Mouse (Mus musculus) myocyte (in vitro differentiated cells): Measurements from ENCODE around the gene Rpf2. TPM values are rescaled to one million over a fixed set of nuclear protein-coding genes. Genes with fewer than 3 reads are reported as not detected.

ENCODE experiments used
- H3K27me3 ChIP-seq: one replicate; pipeline ENCODE4 v1.6.1; 2011; ENCODE audit not compliant: control insufficient read depth, insufficient read depth, insufficient read length
- H3K36me3 ChIP-seq: one replicate; pipeline ENCODE4 v1.6.1; 2011; ENCODE audit not compliant: control insufficient read depth, insufficient read depth
- H3K4me2 ChIP-seq: one replicate; pipeline ENCODE4 v1.6.1; 2011; ENCODE audit warnings: low read depth, control low read depth
- H3K4me3 ChIP-seq: one replicate; pipeline ENCODE4 v1.5.1; 2011; ENCODE audit warnings: mild to moderate bottlenecking, control low read depth, moderate library complexity
- H3K79me2 ChIP-seq: one replicate; pipeline ENCODE4 v1.6.1; 2011; ENCODE audit not compliant: control insufficient read depth, insufficient read depth
- H3ac ChIP-seq: one replicate; pipeline ENCODE4 v1.6.1; 2011; ENCODE audit not compliant: control insufficient read depth, insufficient read length
- CEBPB ChIP-seq: IDR thresholded peaks from 2 replicates; pipeline ENCODE4 v1.6.1; 2011; ENCODE audit warnings: mild to moderate bottlenecking, moderate library complexity; ENCODE audit not compliant: poor library complexity, insufficient read depth, severe bottlenecking
- E2F4 ChIP-seq: IDR thresholded peaks from one replicate; pipeline ENCODE4 v1.6.1; 2011; ENCODE audit warnings: mild to moderate bottlenecking, control low read depth, moderate library complexity; ENCODE audit not compliant: insufficient read depth
- MAX ChIP-seq: IDR thresholded peaks from one replicate; pipeline ENCODE4 v1.6.1; 2011; ENCODE audit warnings: low read depth, mild to moderate bottlenecking, control low read depth
- MYOD1 ChIP-seq, 3 experiments: IDR thresholded peaks; one replicate each; pipeline ENCODE4 v1.6.1; 2011; ENCODE audit warnings: control low read depth in 2 of 3, low read depth in 2 of 3, mild to moderate bottlenecking in 2 of 3, moderate library complexity in 1 of 3; ENCODE audit not compliant: insufficient read length in 2 of 3, control insufficient read depth in 1 of 3
- MYOG ChIP-seq, 3 experiments: IDR thresholded peaks; one replicate each; pipeline ENCODE4 v1.6.1; 2011; ENCODE audit warnings: control low read depth in 2 of 3, low read depth in 2 of 3, mild to moderate bottlenecking in 2 of 3; ENCODE audit not compliant: insufficient read length in 2 of 3, control insufficient read depth in 1 of 3, insufficient read depth in 1 of 3
- POLR2A ChIP-seq: IDR thresholded peaks from one replicate; pipeline ENCODE4 v1.6.1; 2011; ENCODE audit warnings: low read depth, mild to moderate bottlenecking, control low read depth, moderate library complexity; ENCODE audit not compliant: insufficient read length
- POLR2AphosphoS2 ChIP-seq: IDR thresholded peaks from one replicate; pipeline ENCODE4 v1.6.1; 2011; ENCODE audit warnings: low read depth, control low read depth; ENCODE audit not compliant: insufficient read length
- REST ChIP-seq: IDR thresholded peaks from one replicate; pipeline ENCODE4 v1.6.1; 2011; ENCODE audit warnings: mild to moderate bottlenecking, control low read depth, moderate library complexity; ENCODE audit not compliant: insufficient read depth, insufficient read length
- SRF ChIP-seq: IDR thresholded peaks from one replicate; pipeline ENCODE4 v1.6.1; 2011; ENCODE audit warnings: low read depth; ENCODE audit not compliant: control insufficient read depth, insufficient read length
- TCF12 ChIP-seq: IDR thresholded peaks from one replicate; pipeline ENCODE4 v1.6.1; 2011; ENCODE audit warnings: mild to moderate bottlenecking, control low read depth; ENCODE audit not compliant: poor library complexity, insufficient read depth, severe bottlenecking
- TCF3 ChIP-seq: IDR thresholded peaks from one replicate; pipeline ENCODE4 v1.6.1; 2011; ENCODE audit warnings: low read depth, control low read depth; ENCODE audit not compliant: insufficient read length
- USF1 ChIP-seq: IDR thresholded peaks from one replicate; pipeline ENCODE4 v1.6.1; 2011; ENCODE audit warnings: low read depth, mild to moderate bottlenecking, control low read depth, moderate library complexity
- polyA plus RNA-seq: library from polyadenylated mRNA; unstranded; fragments of >200 nt; fragmentation: generic; extraction: Trizol; gene quantifications from one replicate; pipeline ENCODE4 v1.2.1, GENCODE M21; 2012; ENCODE audit warnings: missing spikeins

The Rpf2 gene
- polyA plus RNA-seq, 1 experiment = 22.3 TPM

DNA sequence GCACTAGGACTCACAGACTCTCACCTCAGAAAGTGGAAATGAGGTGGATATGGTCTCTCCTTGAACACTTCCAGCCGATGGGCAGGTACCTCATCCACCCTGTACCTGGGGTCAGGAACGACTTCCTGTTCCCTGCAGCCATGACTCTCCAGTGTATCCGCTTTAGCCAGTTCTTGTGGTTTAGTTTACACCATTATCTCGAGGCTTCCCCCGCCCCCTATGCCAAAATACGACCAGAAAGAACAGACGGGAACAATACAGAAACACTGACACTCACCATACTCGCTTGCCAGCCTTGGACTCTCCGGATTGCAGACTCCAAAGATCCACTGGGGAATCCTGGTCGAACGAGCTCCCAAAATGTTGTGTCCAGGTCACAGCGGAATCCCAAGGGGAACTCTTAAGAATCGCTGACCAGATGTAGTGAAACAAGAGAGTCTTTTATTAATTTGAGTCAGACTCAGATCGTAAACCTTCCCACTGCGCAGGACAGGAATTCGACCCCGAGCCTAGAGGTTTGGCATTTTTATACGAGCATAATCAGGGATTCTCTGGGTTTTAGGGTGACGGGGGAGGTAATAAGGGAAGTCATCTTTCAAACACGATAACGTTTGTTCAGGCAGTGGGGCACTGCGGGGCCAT, 55.4 kb downstream of the Rpf2 start:
- no peak overlapping the region for H3ac ChIP-seq
- H3K4me2 ChIP-seq = peak overlapping the region; percentile 82
- no peaks in the 10 kb centered on the region for H3K27me3 ChIP-seq
- TF ChIP-seq TCF3 (no peak), MYOG (IDR thresholded peaks at IDR 0.05; ENCODE audit: control insufficient read depth in 1 of 3, insufficient read depth in 1 of 3, insufficient read length in 2 of 3, low read depth in 2 of 3) (no peak), POLR2A (no peak), POLR2AphosphoS2 (no peak), MYOD1 (IDR thresholded peaks at IDR 0.05; ENCODE audit: control insufficient read depth in 1 of 3, insufficient read length in 2 of 3, low read depth in 2 of 3) (no peak), MAX (no peak), CEBPB (no peak), E2F4 (no peak), TCF12 (no peak), SRF (no peak), USF1 (no peak), REST (no peak)
- H3K36me3 ChIP-seq = no peaks in the 10 kb centered on the region
- no peaks in the 10 kb centered on the region for H3K79me2 ChIP-seq
- H3K4me3 ChIP-seq = peak overlapping the region; percentile 11

DNA sequence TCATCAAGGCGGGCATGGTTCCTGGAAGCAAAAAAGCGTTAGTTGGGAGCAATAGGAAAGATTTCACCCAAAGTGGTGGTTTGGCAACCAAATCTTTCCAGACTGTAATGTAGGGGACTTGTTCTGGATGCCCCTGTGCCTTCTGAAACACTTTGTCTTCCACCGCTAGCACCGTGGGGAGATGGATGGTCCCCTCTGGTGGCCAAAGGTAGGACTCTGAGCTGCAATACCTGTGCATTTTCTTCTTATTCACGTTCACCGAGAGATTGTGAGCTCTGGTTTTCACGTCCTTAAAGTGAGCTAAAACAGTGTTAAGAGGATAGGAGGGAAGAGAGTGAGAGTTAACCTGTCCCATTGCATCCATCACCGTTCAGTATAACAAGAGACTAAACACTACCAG, 56.0 kb downstream of the Rpf2 start:
- no peaks in the 10 kb centered on the region for H3K27me3 ChIP-seq
- H3ac ChIP-seq = no peak overlapping the region
- peak overlapping the region; percentile 11 for H3K4me3 ChIP-seq
- no peaks in the 10 kb centered on the region for H3K79me2 ChIP-seq
- H3K36me3 ChIP-seq = no peaks in the 10 kb centered on the region
- peak overlapping the region; percentile 82 for H3K4me2 ChIP-seq
- no peak for TF ChIP-seq TCF3
- TF ChIP-seq CEBPB = no peak
- no peak for TF ChIP-seq POLR2A
- TF ChIP-seq MYOD1 (IDR thresholded peaks at IDR 0.05; ENCODE audit: control insufficient read depth in 1 of 3, insufficient read length in 2 of 3, low read depth in 2 of 3) = no peak
- no peak for TF ChIP-seq TCF12
- no peak for TF ChIP-seq MYOG (IDR thresholded peaks at IDR 0.05; ENCODE audit: control insufficient read depth in 1 of 3, insufficient read depth in 1 of 3, insufficient read length in 2 of 3, low read depth in 2 of 3)
- TF ChIP-seq MAX = no peak
- no peak for TF ChIP-seq SRF
- no peak for TF ChIP-seq E2F4

GRCm38 (mm10) chr10:40189689-40190088, 57.1 kb downstream of the Rpf2 start:
- Histone ChIP-seq H3K4me2 (no peak overlapping the region), H3K27me3 (no peaks in the 10 kb centered on the region), H3K79me2 (no peaks in the 10 kb centered on the region), H3K4me3 (no peak overlapping the region), H3ac (no peak overlapping the region), H3K36me3 (no peaks in the 10 kb centered on the region)
- TF ChIP-seq POLR2AphosphoS2 = no peak
- no peak for TF ChIP-seq E2F4
- no peak for TF ChIP-seq SRF
- no peak for TF ChIP-seq MYOD1 (IDR thresholded peaks at IDR 0.05; ENCODE audit: control insufficient read depth in 1 of 3, insufficient read length in 2 of 3, low read depth in 2 of 3)
- no peak for TF ChIP-seq MYOG (IDR thresholded peaks at IDR 0.05; ENCODE audit: control insufficient read depth in 1 of 3, insufficient read depth in 1 of 3, insufficient read length in 2 of 3, low read depth in 2 of 3)
- no peak for TF ChIP-seq MAX
- TF ChIP-seq POLR2A = no peak
- no peak for TF ChIP-seq CEBPB
- no peak for TF ChIP-seq TCF12
- no peak for TF ChIP-seq REST
- no peak for TF ChIP-seq TCF3
- no peak for TF ChIP-seq USF1

- Histone ChIP-seq H3ac (no peak overlapping the region), H3K36me3 (no peaks in the 10 kb centered on the region), H3K27me3 (no peaks in the 10 kb centered on the region), H3K4me3 (no peak overlapping the region), H3K79me2 (no peaks in the 10 kb centered on the region), H3K4me2 (no peak overlapping the region)
- TF ChIP-seq MYOG (IDR thresholded peaks at IDR 0.05; ENCODE audit: control insufficient read depth in 1 of 3, insufficient read depth in 1 of 3, insufficient read length in 2 of 3, low read depth in 2 of 3) (peak in 1 of 3 experiments; percentile 12), CEBPB (no peak)
These were observed 58.0 kb downstream of the Rpf2 start for GRCm38 (mm10) chr10:40188831-40189230.

GRCm38 (mm10) chr10:40185956-40186355, 60.9 kb downstream of the Rpf2 start:
- H3K27me3 ChIP-seq = no peaks in the 10 kb centered on the region
- TF ChIP-seq SRF = no peak
- no peak for TF ChIP-seq CEBPB
- TF ChIP-seq POLR2AphosphoS2 = no peak
- no peak for TF ChIP-seq POLR2A
- no peak overlapping the region for H3K4me2 ChIP-seq
- no peaks in the 10 kb centered on the region for H3K79me2 ChIP-seq
- H3K36me3 ChIP-seq = no peaks in the 10 kb centered on the region
- H3ac ChIP-seq = no peak overlapping the region
- no peak overlapping the region for H3K4me3 ChIP-seq
